25 mouse cellular contexts compared by ENCODE assay signal in genomic region chr8:106556068-106556645, GRCm38 (mm10). TPM values are rescaled to one million over a fixed set of nuclear protein-coding genes. Genes with fewer than 3 reads are reported as not detected.
DNase-seq lines count a peak whose midpoint lies in the region; ATAC-seq lines count a peak whose summit lies in the region.
"Had no signal": no experiment of that assay in that cellular context is flagged by ENCODE, and none has a peak within 500 bp of the region (broad histone marks: within the 10 kb centered on the region; RNA-seq: fewer than 3 reads in every experiment).

No protein-coding gene starts in this region.

- ATAC-seq in megakaryocyte, adult 5-6 weeks (ENCODE audit: poor library complexity, severe bottlenecking): peak; percentile 58
- ATAC-seq in megakaryocyte-erythroid progenitor cell, adult 5-6 weeks (replicated peaks; ENCODE audit: low FRiP score, low TSS enrichment, poor library complexity, severe bottlenecking): no peak
- no peak for ATAC-seq in midbrain, embryonic 14.5 days (ENCODE audit: low FRiP score, low TSS enrichment)
- ATAC-seq: forebrain, embryonic 13.5 days; forebrain, postnatal 0 days; intestine, embryonic 16.5 days; Patski had no signal

- H3K4me3 ChIP-seq in midbrain, embryonic 14.5 days (replicated peaks; ENCODE audit: low read depth, low read length): no peak overlapping the region
- H3K4me3 ChIP-seq: embryonic facial prominence, embryonic 10.5 days; forebrain, embryonic 13.5 days; heart, embryonic 10.5 days; hindbrain, embryonic 15.5 days had no signal

- no peak overlapping the region for H3K27ac ChIP-seq in midbrain, embryonic 14.5 days (replicated peaks; ENCODE audit: low read depth, low read length)
- H3K27ac ChIP-seq: embryonic facial prominence, embryonic 10.5 days; forebrain, embryonic 13.5 days; heart, embryonic 10.5 days; hindbrain, embryonic 15.5 days had no signal

- WGBS in midbrain, embryonic 14.5 days: 74% methylated on average over 6 of the region's 7 CpGs

- H3K9ac ChIP-seq in midbrain, embryonic 14.5 days (replicated peaks; ENCODE audit: low read length): no peak overlapping the region
- H3K9ac ChIP-seq: forebrain, embryonic 13.5 days; forebrain, postnatal 0 days; hindbrain, embryonic 15.5 days had no signal

- H3K36me3 ChIP-seq in midbrain, embryonic 14.5 days (ENCODE audit: control insufficient read depth, insufficient read depth, low read length): no peaks in the 10 kb centered on the region
- H3K36me3 ChIP-seq: hindbrain, embryonic 15.5 days had no signal

- H3K27me3 ChIP-seq in midbrain, embryonic 14.5 days (ENCODE audit: control insufficient read depth, insufficient read depth, low read length): no peaks in the 10 kb centered on the region
- H3K27me3 ChIP-seq: forebrain, embryonic 13.5 days; hindbrain, embryonic 15.5 days; Patski had no signal

- no peak overlapping the region for H3K4me2 ChIP-seq in midbrain, embryonic 14.5 days (ENCODE audit: low read length)
- H3K4me2 ChIP-seq: forebrain, embryonic 13.5 days; hindbrain, embryonic 15.5 days had no signal

- peaks cover 5% of the 10 kb centered on the region; the same call in 1 of the 2 replicates for H3K9me3 ChIP-seq in midbrain, embryonic 14.5 days (ENCODE audit: control insufficient read depth, low read length)
- H3K9me3 ChIP-seq: heart, embryonic 10.5 days; hindbrain, embryonic 15.5 days had no signal

- no peaks in the 10 kb centered on the region for H3K4me1 ChIP-seq in midbrain, embryonic 14.5 days (ENCODE audit: control insufficient read depth, insufficient read depth, low read length)
- H3K4me1 ChIP-seq: forebrain, embryonic 13.5 days; hindbrain, embryonic 15.5 days had no signal

- peak; percentile 79 for DNase-seq in 416B (ENCODE audit: low read depth)
- peak; percentile 80 for DNase-seq in ES-CJ7 (ENCODE audit: low read depth, low spot score)
- DNase-seq in brain, adult 2 months (ENCODE audit: low read depth, low spot score): peak; percentile 3
- DNase-seq in midbrain, embryonic 14.5 days: no peak
- DNase-seq in adrenal gland, adult (ENCODE audit: inconsistent age in 2 of 2, low spot score in 1 of 2): no peak
- DNase-seq: adrenal gland, postnatal 14 days; cerebellum, adult 18-20 months; cerebellum, adult 9-11 months; cerebellum, postnatal 36 days; forebrain, postnatal 0 days; gastrocnemius, postnatal 14 days; heart, adult 18-20 months; heart, postnatal 10 days; heart, postnatal 4 days had no signal

RNA-seq across cellular contexts. Expression of gene Gm10073, which starts 17.1 kb away (rescaled TPM):
- 53.0 and 66.6 TPM in 2 replicates for total RNA-seq in megakaryocyte, adult 5-6 weeks (2015)
- 5.4 and 6.9 TPM in 2 replicates for total RNA-seq in megakaryocyte, adult 5-6 weeks (2017)
- 32.9 and 41.2 TPM in 2 replicates for total RNA-seq in megakaryocyte-erythroid progenitor cell, adult 5-6 weeks (2014; fragmentation: Nextera tagmentation)
- 12.5 and 19.6 TPM in 2 replicates for total RNA-seq in megakaryocyte-erythroid progenitor cell, adult 5-6 weeks (2017)
- polyA plus RNA-seq in midbrain, embryonic 14.5 days (2014; fragmentation: Nextera tagmentation; extraction: Ambion mirVana): 6.4 and 8.2 TPM in 2 replicates

RNA-seq across cellular contexts. Expression of gene Cdh3, which starts 45.5 kb away (rescaled TPM):
- not detected in 2 replicates for total RNA-seq in megakaryocyte, adult 5-6 weeks (2015)
- not detected in 2 replicates for total RNA-seq in megakaryocyte, adult 5-6 weeks (2017)
- total RNA-seq in megakaryocyte-erythroid progenitor cell, adult 5-6 weeks (2014; fragmentation: Nextera tagmentation): not detected in 2 replicates
- not detected in 2 replicates for total RNA-seq in megakaryocyte-erythroid progenitor cell, adult 5-6 weeks (2017)
- 0.22 and 0.23 TPM in 2 replicates for polyA plus RNA-seq in midbrain, embryonic 14.5 days (2014; fragmentation: Nextera tagmentation; extraction: Ambion mirVana)
- total RNA-seq: gastrocnemius, adult 18-20 months had no signal

RNA-seq across cellular contexts. Expression of gene Cdh1, which starts 47.0 kb away (rescaled TPM):
- 6.2 and 8.0 TPM in 2 replicates for total RNA-seq in megakaryocyte, adult 5-6 weeks (2015)
- 5.2 and 7.0 TPM in 2 replicates for total RNA-seq in megakaryocyte, adult 5-6 weeks (2017)
- not detected in 2 replicates for total RNA-seq in megakaryocyte-erythroid progenitor cell, adult 5-6 weeks (2014; fragmentation: Nextera tagmentation)
- 0.61 TPM in 1 of 2 replicates, not detected in the other for total RNA-seq in megakaryocyte-erythroid progenitor cell, adult 5-6 weeks (2017)
- polyA plus RNA-seq in midbrain, embryonic 14.5 days (2014; fragmentation: Nextera tagmentation; extraction: Ambion mirVana): 0.26 and 1.9 TPM in 2 replicates

RNA-seq across cellular contexts. Expression of gene 6030452D12Rik, which starts 55.8 kb away (rescaled TPM):
- not detected in 2 replicates for total RNA-seq in megakaryocyte, adult 5-6 weeks (2015)
- not detected in 2 replicates for total RNA-seq in megakaryocyte, adult 5-6 weeks (2017)
- not detected in 2 replicates for total RNA-seq in megakaryocyte-erythroid progenitor cell, adult 5-6 weeks (2014; fragmentation: Nextera tagmentation)
- total RNA-seq in megakaryocyte-erythroid progenitor cell, adult 5-6 weeks (2017): not detected in 2 replicates
- not detected in 2 replicates for polyA plus RNA-seq in midbrain, embryonic 14.5 days (2014; fragmentation: Nextera tagmentation; extraction: Ambion mirVana)
- total RNA-seq: adrenal gland, postnatal 14 days; forebrain, postnatal 0 days; gastrocnemius, adult 18-20 months; gastrocnemius, postnatal 14 days; heart, adult 18-20 months; heart, postnatal 10 days; heart, postnatal 4 days had no signal
- polyA plus RNA-seq: embryonic facial prominence, embryonic 10.5 days; embryonic facial prominence, embryonic 14.5 days; forebrain, embryonic 13.5 days; forebrain, postnatal 0 days; heart, embryonic 10.5 days; heart, embryonic 14.5 days; hindbrain, embryonic 15.5 days; intestine, embryonic 16.5 days; Patski had no signal

Comparison
In these comparisons a context has a peak if more than half of its experiments do, and no peak if none do; other contexts are left out.
1. DNase-seq: peak in 416B (single experiment), ES-CJ7 (single experiment) and brain, adult 2 months (single experiment); none in midbrain, embryonic 14.5 days (single experiment) and adrenal gland, adult (0 of 2).